Mouse (Mus musculus): ENCODE results near the gene Hist2h2ac.

- TF ChIP-seq CTCF (conservative IDR thresholded peaks at IDR 0.05; ENCODE audit: low read length) (no peak), NANOG (IDR thresholded peaks at IDR 0.05; ENCODE audit: borderline replicate concordance, low read length) (no peak), POU5F1 (IDR thresholded peaks at IDR 0.05; ENCODE audit: borderline replicate concordance, low read length) (no peak)
Measured at GRCm38 (mm10) chr3:96219661-96220130, 984 bp downstream of the Hist2h2ac start, which contains the start of the genes Bola1 and Hist2h2ab.

Measured in E14TG2a.4 (cell line).